Mouse (Mus musculus): Measurements from ENCODE around the gene Bub1b.

The Bub1b gene

GRCm38 (mm10) chr2:118664975-118665516 is 67.0 kb downstream of the Bub1b start:
- DNase-seq (ENCODE audit: low read depth, low spot score), result no peak

- no peak for DNase-seq (ENCODE audit: low read depth, low spot score)
Measured at GRCm38 (mm10) chr2:118665616-118666015, 67.6 kb downstream of the Bub1b start.

DNA sequence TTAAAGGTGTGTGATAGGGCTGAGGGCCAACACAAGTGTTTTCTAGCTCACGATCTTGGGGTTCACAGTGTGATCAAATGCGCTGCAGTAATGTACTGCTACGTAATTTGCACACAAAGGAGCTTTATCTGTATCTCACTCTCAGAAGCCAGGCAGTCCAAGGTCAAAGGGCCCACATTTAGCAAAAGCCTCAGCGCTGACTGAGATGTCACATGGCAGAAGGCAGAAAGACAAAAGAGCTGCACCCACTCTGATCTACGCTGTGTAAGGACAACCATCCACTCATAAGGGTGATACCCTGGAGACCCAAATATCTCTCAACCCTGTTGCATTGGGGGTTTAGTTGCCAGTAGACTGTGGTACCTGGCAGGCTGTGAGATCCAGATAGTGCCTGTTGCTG is 69.2 kb downstream of the Bub1b start:
- no peak for DNase-seq (ENCODE audit: low read depth, low spot score)

- DNase-seq (ENCODE audit: low read depth, low spot score), result no peak
Measured at GRCm38 (mm10) chr2:118669245-118669644, 71.2 kb downstream of the Bub1b start.

DNA sequence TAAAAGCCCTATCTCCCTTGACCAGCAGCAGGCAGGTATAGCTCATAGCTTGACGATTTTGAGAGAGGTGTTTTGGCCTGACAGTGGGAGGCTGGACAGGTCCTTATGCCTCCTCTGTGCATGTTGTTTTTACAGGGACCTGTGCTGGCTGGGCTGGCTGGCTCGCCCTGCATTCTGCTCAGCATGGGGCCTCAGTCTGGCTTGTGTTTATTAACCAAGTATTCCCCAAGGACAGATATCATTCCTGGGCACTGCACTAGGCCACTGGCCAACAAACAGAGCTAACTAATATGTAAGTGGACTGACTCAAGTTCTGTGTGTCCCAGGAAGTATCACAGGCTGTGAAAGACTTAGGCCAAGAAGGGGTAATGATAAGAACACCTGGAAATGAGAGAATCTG is 71.8 kb downstream of the Bub1b start:
- DNase-seq (ENCODE audit: low read depth, low spot score), result no peak

GRCm38 (mm10) chr2:118671728-118672127 is 73.7 kb downstream of the Bub1b start:
- DNase-seq (ENCODE audit: low read depth, low spot score), result no peak

GRCm38 (mm10) chr2:118673686-118674465 is 75.9 kb downstream of the Bub1b start:
- no peak for DNase-seq (ENCODE audit: low read depth, low spot score)

DNA sequence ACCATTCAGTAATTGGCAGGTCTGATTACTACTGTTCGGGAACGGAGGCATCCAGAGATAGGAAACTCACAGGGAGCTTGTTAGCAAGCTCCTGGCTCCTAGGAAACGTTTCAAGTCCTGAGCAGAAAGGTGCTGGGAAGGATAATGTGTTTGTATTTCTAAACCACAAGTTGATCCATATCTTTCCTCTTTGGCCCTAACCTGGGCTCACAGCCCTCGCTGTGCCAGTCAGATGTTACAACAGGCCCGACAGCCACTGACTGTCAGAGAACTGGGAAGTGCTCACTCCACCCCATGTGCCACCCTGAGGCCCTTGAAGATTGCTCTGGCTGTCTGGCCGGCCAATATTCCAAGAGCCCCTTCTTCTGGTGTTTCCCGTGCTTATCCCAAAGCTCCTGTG is 76.5 kb downstream of the Bub1b start:
- DNase-seq (ENCODE audit: low read depth, low spot score), result no peak

DNA sequence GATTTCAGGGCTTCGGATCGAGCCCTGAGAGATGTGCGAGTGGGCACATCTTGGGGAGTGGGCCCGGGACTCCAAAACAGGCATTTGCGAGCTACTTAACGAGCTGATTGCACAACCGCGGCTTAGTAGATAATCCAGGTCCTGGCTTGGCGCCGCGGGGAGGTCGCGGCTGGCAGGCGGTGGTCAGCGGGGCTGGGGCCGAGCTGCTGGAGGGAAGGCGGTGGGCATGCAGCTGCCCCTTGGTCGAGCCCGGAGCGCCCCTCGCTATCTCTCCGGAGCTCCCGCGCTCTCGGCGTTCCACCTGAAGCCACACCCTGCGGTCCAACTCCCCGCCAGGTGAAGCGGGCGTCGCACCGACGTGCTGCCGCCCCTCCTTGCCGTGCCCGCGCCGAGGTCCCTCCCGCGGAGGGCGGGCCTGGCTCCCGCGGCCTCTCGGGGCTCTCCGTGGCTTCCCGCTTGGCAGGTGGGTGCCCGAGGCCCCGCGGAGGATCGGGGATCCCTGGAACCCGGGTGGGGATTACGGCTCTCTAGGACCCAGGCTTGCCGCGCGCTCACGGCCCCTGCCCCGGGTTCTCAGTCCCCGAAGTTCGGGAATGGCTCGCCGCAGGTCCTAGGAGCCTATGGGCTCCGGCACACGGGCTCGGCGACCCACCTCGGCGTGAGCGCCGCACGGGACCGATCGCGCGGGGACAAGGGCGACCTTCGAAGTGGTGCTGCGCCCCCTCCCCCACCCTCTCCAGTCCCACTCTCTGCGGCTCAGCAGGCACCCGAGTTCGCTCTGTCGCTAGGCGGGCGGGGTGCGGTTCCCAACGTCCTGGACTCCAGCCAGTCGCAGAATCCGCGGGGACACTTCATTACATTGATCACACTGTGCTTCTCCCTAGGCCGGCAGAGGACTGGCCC is 79.1 kb downstream of the Bub1b start:
- no peak for DNase-seq (ENCODE audit: low read depth, low spot score)

- DNase-seq (ENCODE audit: low read depth, low spot score), result no peak
Measured at GRCm38 (mm10) chr2:118677817-118678216, 79.8 kb downstream of the Bub1b start.

GRCm38 (mm10) chr2:118679577-118679976 is 81.6 kb downstream of the Bub1b start:
- no peak for DNase-seq (ENCODE audit: low read depth, low spot score)

GRCm38 (mm10) chr2:118680926-118681325 is 82.9 kb downstream of the Bub1b start:
- no peak for DNase-seq (ENCODE audit: low read depth, low spot score)

GRCm38 (mm10) chr2:118682544-118683260 is 84.7 kb downstream of the Bub1b start:
- DNase-seq (ENCODE audit: low read depth, low spot score), result no peak

GRCm38 (mm10) chr2:118685088-118685487 is 87.1 kb downstream of the Bub1b start:
- no peak for DNase-seq (ENCODE audit: low read depth, low spot score)

DNA sequence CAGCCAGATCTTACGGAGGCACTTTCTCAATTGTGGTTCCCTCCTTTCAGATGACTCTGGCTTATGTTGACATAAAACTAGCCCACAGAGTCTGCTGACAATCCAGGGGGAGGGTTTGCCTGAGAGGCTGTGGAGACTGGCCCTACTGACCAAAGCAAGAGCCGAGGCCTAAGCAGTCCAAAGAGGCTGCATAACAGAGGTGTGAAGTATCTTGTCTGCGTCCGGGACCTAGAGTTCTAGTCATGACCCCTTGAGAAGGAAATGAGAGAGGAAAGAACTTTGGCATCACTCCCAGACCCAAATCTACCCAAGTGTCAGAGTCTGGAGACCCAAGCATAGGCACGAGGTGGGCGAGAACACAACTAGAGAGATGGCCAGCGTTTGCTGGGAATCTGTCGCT is 88.7 kb downstream of the Bub1b start:
- no peak for DNase-seq (ENCODE audit: low read depth, low spot score)

- no peak for DNase-seq (ENCODE audit: low read depth, low spot score)
Measured at GRCm38 (mm10) chr2:118687791-118688190, 89.8 kb downstream of the Bub1b start.

DNA sequence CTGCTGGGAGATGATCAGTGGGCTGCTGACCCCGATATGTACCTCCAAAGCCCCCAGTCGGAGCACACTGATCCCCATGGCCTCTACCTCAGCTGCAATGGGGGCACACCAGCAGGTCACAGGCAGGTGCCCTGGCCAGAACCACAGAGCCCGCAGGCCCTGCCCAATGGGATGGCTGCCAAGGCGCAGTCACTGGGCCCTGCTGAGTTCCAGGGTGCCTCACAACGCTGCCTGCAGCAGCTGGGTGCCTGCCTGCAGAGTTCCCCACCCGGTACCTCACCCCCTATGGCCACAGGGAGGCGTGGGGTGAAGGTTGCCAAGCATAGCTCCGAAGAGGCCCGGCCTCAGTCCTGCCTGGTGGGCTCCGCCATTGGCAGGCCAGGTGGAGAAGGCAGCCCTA is 91.9 kb downstream of the Bub1b start:
- no peak for DNase-seq (ENCODE audit: low read depth, low spot score)
